Mouse (Mus musculus) ES-Bruce4 (cell line): ENCODE measurements around the gene Msrb3. TPM values are rescaled to one million over a fixed set of nuclear protein-coding genes. Genes with fewer than 3 reads are reported as not detected.

ENCODE experiments used
- H3K27ac ChIP-seq: 2 replicates; pipeline ENCODE4 v1.5.1; 2012; ENCODE audit warnings: low read length, inconsistent platforms; ENCODE audit not compliant: insufficient read depth
- H3K27me3 ChIP-seq: 2 replicates; pipeline ENCODE4 v1.6.1; 2012; ENCODE audit warnings: mild to moderate bottlenecking, low read length, inconsistent platforms; ENCODE audit not compliant: control insufficient read depth, poor library complexity, insufficient read depth, severe bottlenecking
- H3K36me3 ChIP-seq: 2 replicates; pipeline ENCODE4 v1.6.1; 2012; ENCODE audit warnings: inconsistent platforms, mild to moderate bottlenecking, low read length, moderate library complexity; ENCODE audit not compliant: control insufficient read depth, poor library complexity, insufficient read depth, severe bottlenecking
- H3K4me1 ChIP-seq: one replicate; pipeline ENCODE4 v1.8.1; 2011; ENCODE audit warnings: low read length; ENCODE audit not compliant: control insufficient read depth, insufficient read depth
- H3K4me3 ChIP-seq: 2 replicates; pipeline ENCODE4 v1.5.1; 2011; ENCODE audit warnings: low read depth, mild to moderate bottlenecking, low read length
- H3K9ac ChIP-seq: 2 replicates; pipeline ENCODE4 v1.6.1; 2012; ENCODE audit warnings: low read depth, mild to moderate bottlenecking, inconsistent platforms; ENCODE audit not compliant: poor library complexity, severe bottlenecking
- H3K9me3 ChIP-seq: replicated peaks from 2 replicates; pipeline ENCODE4 v1.6.1; 2012; ENCODE audit warnings: mild to moderate bottlenecking, low read length, inconsistent platforms; ENCODE audit not compliant: control insufficient read depth, poor library complexity, insufficient read depth, severe bottlenecking
- CTCF ChIP-seq: IDR thresholded peaks from one replicate; pipeline ENCODE4 v1.8.1; 2011; ENCODE audit warnings: low read depth, low read length
- EP300 ChIP-seq: IDR thresholded peaks from 2 replicates; pipeline ENCODE4 v1.6.1; 2011; ENCODE audit warnings: low read depth, low read length; ENCODE audit not compliant: insufficient read depth
- POLR2A ChIP-seq: IDR thresholded peaks from one replicate; pipeline ENCODE4 v1.8.1; 2011; ENCODE audit warnings: low read length; ENCODE audit not compliant: insufficient read depth
- polyA plus RNA-seq: library from polyadenylated mRNA; stranded (reverse); fragments of >200 nt; gene quantifications from 2 replicates; pipeline ENCODE4 v1.2.4, GENCODE M21; 2011; ENCODE audit warnings: low read depth; ENCODE audit not compliant: missing spikeins, insufficient read depth, insufficient read length

Msrb3 gene
- polyA plus RNA-seq, 1 experiment: 2.6 TPM

DNA sequence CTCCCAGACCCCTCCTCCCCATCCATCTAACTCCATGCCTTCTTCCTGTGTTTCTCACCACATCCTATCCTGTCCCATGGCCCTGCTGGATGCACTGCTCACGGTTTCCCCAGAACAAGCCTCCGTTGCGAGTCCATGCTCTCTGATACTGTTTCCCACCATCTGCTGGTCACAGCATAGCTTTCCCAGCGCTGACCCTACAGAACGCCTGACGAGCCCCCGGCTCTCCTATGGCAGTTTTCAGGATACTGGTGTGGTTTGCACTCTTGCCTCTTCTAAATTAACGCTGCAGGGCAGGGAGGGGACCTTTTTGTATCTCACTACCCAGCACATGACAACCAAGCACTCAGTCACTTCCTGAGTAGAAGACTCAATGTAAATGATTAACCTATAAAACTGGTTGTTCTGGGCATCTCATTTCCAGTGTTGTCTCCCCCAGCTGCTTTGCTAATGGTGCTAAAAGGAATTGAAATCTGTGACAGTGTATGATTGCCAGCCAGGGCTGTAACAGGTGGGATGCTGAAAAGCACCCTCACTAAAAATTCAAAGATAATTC is 25.2 kb downstream of the Msrb3 start:
- H3K27me3 ChIP-seq: no peaks in the 10 kb centered on the region
- no peak overlapping the region for H3K9ac ChIP-seq
- no peak overlapping the region for H3K4me3 ChIP-seq
- no peaks in the 10 kb centered on the region for H3K9me3 ChIP-seq
- no peaks in the 10 kb centered on the region for H3K4me1 ChIP-seq
- H3K27ac ChIP-seq: no peak overlapping the region
- no peaks in the 10 kb centered on the region for H3K36me3 ChIP-seq
- no peak for TF ChIP-seq CTCF

DNA sequence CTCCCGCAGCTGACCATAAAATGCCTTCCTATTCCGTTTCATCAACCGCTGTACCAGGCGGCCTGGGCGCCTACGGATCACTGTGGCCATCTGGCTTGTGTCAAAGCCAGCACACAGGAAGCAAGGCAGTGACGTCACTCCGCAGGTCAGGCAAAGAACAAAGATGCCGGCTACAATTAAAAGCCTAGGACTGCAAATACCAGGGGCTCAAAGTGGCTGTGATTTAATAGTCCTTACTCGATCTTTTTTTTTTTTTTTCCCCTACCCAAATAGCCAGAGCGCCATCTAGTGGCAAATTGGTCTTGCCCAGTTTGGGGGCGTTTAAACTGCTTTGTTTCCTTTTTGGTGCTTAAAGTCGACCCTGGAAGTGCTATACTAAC is 26.4 kb downstream of the Msrb3 start:
- H3K27me3 ChIP-seq: no peaks in the 10 kb centered on the region
- H3K9ac ChIP-seq: no peak overlapping the region
- TF ChIP-seq CTCF (no peak), POLR2A (no peak), EP300 (no peak)
- no peak overlapping the region for H3K27ac ChIP-seq
- H3K4me3 ChIP-seq: no peak overlapping the region
- H3K9me3 ChIP-seq: no peaks in the 10 kb centered on the region
- H3K4me1 ChIP-seq: no peaks in the 10 kb centered on the region
- no peaks in the 10 kb centered on the region for H3K36me3 ChIP-seq

DNA sequence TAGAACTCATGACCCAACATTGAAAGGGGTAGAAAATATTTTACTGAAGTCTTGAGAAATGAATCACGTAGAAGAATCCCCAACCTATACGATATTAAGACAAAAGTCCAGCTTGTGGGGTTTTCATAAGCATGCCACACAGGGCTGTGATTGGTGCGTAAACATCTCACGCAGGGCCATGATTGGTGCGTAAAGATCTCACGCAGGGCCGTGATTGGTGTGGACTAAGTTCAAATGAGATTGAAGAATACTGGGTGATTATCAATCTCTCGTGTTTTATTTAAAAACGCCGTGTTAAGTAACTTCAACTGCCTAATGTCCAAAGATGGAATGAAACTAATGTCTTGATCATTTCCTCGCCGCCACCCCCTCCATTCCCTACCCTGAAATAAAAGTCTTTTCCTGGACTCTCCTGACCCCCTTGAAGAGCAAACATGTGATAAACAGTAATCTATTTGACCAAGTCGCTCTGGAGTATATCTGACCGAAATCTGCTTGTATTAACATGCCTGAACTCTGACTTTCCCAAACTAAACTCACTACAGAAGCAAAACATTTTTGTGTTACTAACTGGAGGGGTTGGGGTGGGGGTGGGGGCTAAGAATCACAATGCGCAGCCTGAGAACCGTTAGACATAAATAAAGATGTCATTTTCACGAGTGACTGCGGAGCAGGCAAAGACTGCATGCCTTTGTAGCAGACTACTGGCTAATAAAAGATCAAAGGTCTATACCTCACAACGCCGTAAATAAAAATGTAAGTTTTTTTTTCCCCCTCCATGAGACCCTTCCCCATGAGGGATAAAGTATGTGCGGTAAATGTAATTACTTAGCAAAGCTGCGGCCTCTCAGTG is 27.0 kb downstream of the Msrb3 start:
- TF ChIP-seq EP300: no peak
- TF ChIP-seq CTCF: no peak
- TF ChIP-seq POLR2A: no peak
- Histone ChIP-seq H3K27ac (no peak overlapping the region), H3K4me3 (no peak overlapping the region), H3K9ac (no peak overlapping the region), H3K36me3 (no peaks in the 10 kb centered on the region), H3K27me3 (no peaks in the 10 kb centered on the region), H3K9me3 (no peaks in the 10 kb centered on the region), H3K4me1 (no peaks in the 10 kb centered on the region)

DNA sequence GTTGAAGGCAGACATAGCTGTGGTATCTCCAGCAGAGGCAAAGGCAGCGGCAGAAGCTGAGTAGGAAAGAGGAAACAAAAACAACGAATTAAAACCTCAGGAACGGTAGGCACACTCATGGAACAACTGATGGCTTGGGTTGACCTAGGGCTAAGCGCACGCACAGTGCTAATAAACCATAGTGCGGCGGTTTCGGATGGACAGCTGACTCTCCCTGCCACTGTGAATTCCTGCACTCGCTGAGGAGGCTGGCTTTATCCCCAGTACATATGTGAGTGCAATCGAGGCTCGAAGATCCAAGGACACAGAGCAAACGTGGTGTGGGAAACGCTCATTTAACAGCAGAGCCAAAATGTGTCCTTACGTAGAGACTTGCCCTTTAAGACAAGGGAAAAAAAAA is 27.8 kb downstream of the Msrb3 start:
- Histone ChIP-seq H3K9ac (no peak overlapping the region), H3K9me3 (no peaks in the 10 kb centered on the region), H3K27me3 (no peaks in the 10 kb centered on the region), H3K4me1 (no peaks in the 10 kb centered on the region), H3K36me3 (no peaks in the 10 kb centered on the region), H3K27ac (no peak overlapping the region), H3K4me3 (no peak overlapping the region)
- TF ChIP-seq CTCF (no peak), POLR2A (no peak), EP300 (no peak)

DNA sequence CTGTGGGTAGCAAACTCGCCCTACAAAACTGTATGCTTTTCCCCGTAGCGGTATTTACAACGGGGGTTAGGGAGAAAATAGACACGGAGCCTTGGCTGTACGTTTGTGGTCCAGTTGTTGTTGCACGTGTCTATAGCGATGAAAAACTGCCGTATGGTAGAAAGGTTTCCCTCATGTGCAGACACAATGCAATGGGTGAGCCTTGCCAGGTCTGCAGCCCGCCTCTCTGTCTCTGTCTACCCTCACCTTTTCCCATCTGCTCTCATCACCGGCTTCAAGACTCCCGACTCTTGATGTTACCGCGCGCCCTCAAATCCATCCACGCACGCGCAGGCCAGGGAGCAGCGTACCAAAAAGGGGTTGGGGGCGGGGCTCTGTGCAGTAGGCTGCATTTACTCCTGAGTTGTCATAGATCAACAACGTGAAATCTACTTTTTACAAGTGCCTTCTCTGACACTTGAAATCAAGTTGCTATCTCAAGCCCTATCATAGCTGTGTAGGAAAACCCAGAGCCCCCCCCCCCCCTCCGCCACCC is 29.6 kb downstream of the Msrb3 start:
- H3K27ac ChIP-seq: no peak overlapping the region
- TF ChIP-seq POLR2A (no peak), EP300 (no peak), CTCF (no peak)
- H3K36me3 ChIP-seq: no peaks in the 10 kb centered on the region
- H3K4me3 ChIP-seq: no peak overlapping the region
- no peaks in the 10 kb centered on the region for H3K27me3 ChIP-seq
- no peaks in the 10 kb centered on the region for H3K4me1 ChIP-seq
- H3K9me3 ChIP-seq: no peaks in the 10 kb centered on the region
- no peak overlapping the region for H3K9ac ChIP-seq

DNA sequence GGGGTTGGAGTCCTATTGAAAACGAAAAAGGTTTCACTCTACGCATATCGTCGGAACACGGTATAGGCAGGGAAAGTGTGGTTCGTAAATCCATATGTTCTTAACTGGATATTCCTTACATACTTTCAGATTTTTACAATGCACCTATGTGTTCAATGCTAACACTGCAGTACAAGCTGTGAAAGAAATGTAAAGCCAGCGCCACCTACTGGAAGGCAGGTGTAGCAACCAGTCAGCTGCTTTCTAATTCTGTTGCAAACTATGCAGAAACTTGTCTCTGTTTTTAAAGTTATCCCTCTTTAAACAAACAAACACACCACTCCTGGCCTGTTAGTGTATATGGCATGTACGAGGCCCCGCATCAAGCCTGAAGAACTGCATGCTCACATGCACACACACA is 34.5 kb downstream of the Msrb3 start:
- Histone ChIP-seq H3K9ac (no peak overlapping the region), H3K4me1 (no peaks in the 10 kb centered on the region), H3K27ac (no peak overlapping the region), H3K9me3 (no peaks in the 10 kb centered on the region), H3K36me3 (no peaks in the 10 kb centered on the region), H3K4me3 (no peak overlapping the region), H3K27me3 (no peaks in the 10 kb centered on the region)
- TF ChIP-seq CTCF (no peak), POLR2A (no peak), EP300 (no peak)
